Mouse (Mus musculus): ENCODE data around the gene Prdm4. TPM values are rescaled to one million over a fixed set of nuclear protein-coding genes. Genes with fewer than 3 reads are reported as not detected.

The Prdm4 gene
- polyA plus RNA-seq, 1 experiment = 15.4 TPM

- Histone ChIP-seq H3K27ac (ENCODE audit: insufficient read depth, low read depth, low read length) (peak overlapping the region; percentile 28; the same call in 1 of the 2 replicates), H3K4me3 (ENCODE audit: insufficient read depth, low read depth, low read length) (peak overlapping the region; percentile 99), H3K36me3 (ENCODE audit: control insufficient read depth, insufficient read depth, low read length) (no peaks in the 10 kb centered on the region), H3K4me1 (ENCODE audit: control insufficient read depth, insufficient read depth, low read length) (no peaks in the 10 kb centered on the region), H3K27me3 (replicated peaks; ENCODE audit: control insufficient read depth, insufficient read depth, low read length) (no peaks in the 10 kb centered on the region)
- WGBS = under 1% methylated on average over 55 of the region's 55 CpGs
- DNase-seq = peak; percentile 95
- TF ChIP-seq POLR2A (IDR thresholded peaks at IDR 0.05; ENCODE audit: low read depth, low read length) = no peak
- TF ChIP-seq CTCF (conservative IDR thresholded peaks at IDR 0.05; ENCODE audit: insufficient read depth, insufficient read length, low read depth, low read length) = no peak
Measured at GRCm38 (mm10) chr10:85871698-85872478, 45.1 kb downstream of the Prdm4 start.

DNA sequence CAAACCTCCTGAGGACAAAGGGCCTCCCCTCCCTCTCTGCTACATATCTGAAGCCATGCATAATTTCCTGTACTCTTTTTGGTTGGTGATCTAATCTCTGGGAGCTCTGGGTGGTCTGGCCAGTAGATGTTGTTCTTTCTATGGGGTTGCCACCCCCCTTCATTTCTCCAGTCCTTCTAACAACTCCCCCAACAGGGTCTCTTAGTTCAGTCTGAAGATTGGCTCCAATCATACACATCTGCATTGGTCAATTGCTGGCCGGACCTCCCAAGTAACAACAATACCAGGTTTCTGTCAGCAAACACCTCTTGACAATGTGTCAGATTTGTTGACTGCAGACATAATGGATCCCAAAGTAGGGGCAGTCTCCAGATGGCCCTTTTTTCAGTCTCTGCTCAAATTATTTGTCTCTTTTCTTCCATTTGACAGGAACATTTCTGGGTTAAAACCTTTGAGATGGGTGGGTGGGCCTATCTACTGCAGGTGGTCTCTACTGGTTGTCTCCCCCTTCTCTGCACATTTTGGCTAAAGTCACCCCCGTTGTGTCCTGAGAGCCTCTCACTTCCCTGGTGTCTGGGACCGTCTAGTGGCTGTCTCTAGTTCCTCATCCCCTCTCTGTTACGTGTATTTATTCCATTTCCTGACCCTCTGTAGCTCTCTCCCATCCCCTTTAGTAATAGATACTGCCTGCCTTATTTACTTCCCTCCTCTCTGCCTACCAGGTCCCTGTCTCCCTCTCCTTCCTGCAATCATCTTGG is 70.7 kb downstream of the Prdm4 start:
- Histone ChIP-seq H3K27ac (ENCODE audit: insufficient read depth, low read depth, low read length) (no peak overlapping the region), H3K4me3 (ENCODE audit: insufficient read depth, low read depth, low read length) (no peak overlapping the region)
- 70% methylated on average over 4 of the region's 4 CpGs for WGBS

More for the DNA sequence above, 70.7 kb downstream of the Prdm4 start:
- no peaks in the 10 kb centered on the region for H3K36me3 ChIP-seq (ENCODE audit: control insufficient read depth, insufficient read depth, low read length)
- TF ChIP-seq POLR2A (IDR thresholded peaks at IDR 0.05; ENCODE audit: low read depth, low read length) = no peak
- no peak for TF ChIP-seq CTCF (conservative IDR thresholded peaks at IDR 0.05; ENCODE audit: insufficient read depth, insufficient read length, low read depth, low read length)
- no peak for DNase-seq
- no peaks in the 10 kb centered on the region for H3K27me3 ChIP-seq (replicated peaks; ENCODE audit: control insufficient read depth, insufficient read depth, low read length)
- no peaks in the 10 kb centered on the region for H3K4me1 ChIP-seq (ENCODE audit: control insufficient read depth, insufficient read depth, low read length)

Other genes with a start within 250 kb of the Prdm4 start
- gene Pwp1, start 87.6 kb downstream of the Prdm4 start, polyA plus RNA-seq (2012; rRNA removed) = 7.6 and 8.7 TPM in 2 replicates
- gene Ascl4, start 10.5 kb upstream of the Prdm4 start, polyA plus RNA-seq (2012; rRNA removed) = 0.33 and 0.36 TPM in 2 replicates
- gene Rtcb, start 40.7 kb upstream of the Prdm4 start, polyA plus RNA-seq (2012; rRNA removed) = 63.6 and 80.4 TPM in 2 replicates
- 0.08 and 0.11 TPM in 2 replicates for gene Bpifc, start 94.8 kb upstream of the Prdm4 start, polyA plus RNA-seq (2012; rRNA removed)
- gene Fbxo7, start 104.8 kb upstream of the Prdm4 start, polyA plus RNA-seq (2012; rRNA removed) = 81.5 and 81.6 TPM in 2 replicates

Measured in kidney, adult 2 months (tissue).